Mouse (Mus musculus): ENCODE data around the gene Atp8b3. TPM values are rescaled to one million over a fixed set of nuclear protein-coding genes. Genes with fewer than 3 reads are reported as not detected.

The Atp8b3 gene
- under 1 TPM; 0.18 to 0.22 TPM for total RNA-seq (2021)
- long read RNA-seq, partial matches to known transcripts: 0 of 1 reads
- long read RNA-seq, other reads (novel, unspliced or antisense): 1 of 1 reads

- DNase-seq (ENCODE audit: low spot score in 2 of 2): no peak
Measured at GRCm38 (mm10) chr10:80538710-80539394, at the start of gene Atp8b3. Gene Atp8b3, minus strand, starts transcription at chr10:80539124.

- DNase-seq (ENCODE audit: low spot score in 2 of 2): no peak
Measured at GRCm38 (mm10) chr10:80587305-80587657, 48.4 kb upstream of the Atp8b3 start.

GRCm38 (mm10) chr10:80586407-80587304, 47.7 kb upstream of the Atp8b3 start:
- DNase-seq (ENCODE audit: low spot score in 2 of 2): no peak

- no peak for DNase-seq (ENCODE audit: low spot score in 2 of 2)
Measured at GRCm38 (mm10) chr10:80585581-80585980, 46.7 kb upstream of the Atp8b3 start.

GRCm38 (mm10) chr10:80584642-80585552, 46.0 kb upstream of the Atp8b3 start:
- DNase-seq (ENCODE audit: low spot score in 2 of 2): no peak

GRCm38 (mm10) chr10:80584045-80584488, 45.1 kb upstream of the Atp8b3 start:
- no peak for DNase-seq (ENCODE audit: low spot score in 2 of 2)

- DNase-seq (ENCODE audit: low spot score in 2 of 2): no peak
Measured at GRCm38 (mm10) chr10:80583047-80583446, 44.1 kb upstream of the Atp8b3 start.

GRCm38 (mm10) chr10:80578911-80579310, 40.0 kb upstream of the Atp8b3 start:
- peak in 1 of 2 experiments; percentile 65 for DNase-seq (ENCODE audit: low spot score in 2 of 2)

- peak in 1 of 2 experiments; percentile 74 for DNase-seq (ENCODE audit: low spot score in 2 of 2)
Measured at GRCm38 (mm10) chr10:80578131-80578750, 39.3 kb upstream of the Atp8b3 start.

- DNase-seq (ENCODE audit: low spot score in 2 of 2): peak; percentile 95 to 97
Measured at GRCm38 (mm10) chr10:80577195-80578130, 38.5 kb upstream of the Atp8b3 start, which contains the start of gene Klf16. Gene Klf16, minus strand, starts transcription at chr10:80577321.

GRCm38 (mm10) chr10:80576351-80577194, 37.6 kb upstream of the Atp8b3 start:
- DNase-seq (ENCODE audit: low spot score in 2 of 2): peak in 1 of 2 experiments; percentile 66

GRCm38 (mm10) chr10:80575925-80576324, 37.0 kb upstream of the Atp8b3 start:
- DNase-seq (ENCODE audit: low spot score in 2 of 2): no peak

GRCm38 (mm10) chr10:80574896-80575295, 36.0 kb upstream of the Atp8b3 start:
- DNase-seq (ENCODE audit: low spot score in 2 of 2): no peak

- DNase-seq (ENCODE audit: low spot score in 2 of 2): peak in 1 of 2 experiments; percentile 76
Measured at GRCm38 (mm10) chr10:80573944-80574343, 35.0 kb upstream of the Atp8b3 start.

- no peak for DNase-seq (ENCODE audit: low spot score in 2 of 2)
Measured at GRCm38 (mm10) chr10:80572477-80572876, 33.6 kb upstream of the Atp8b3 start.

GRCm38 (mm10) chr10:80570871-80571836, 32.2 kb upstream of the Atp8b3 start:
- DNase-seq (ENCODE audit: low spot score in 2 of 2): no peak

GRCm38 (mm10) chr10:80570419-80570818, 31.5 kb upstream of the Atp8b3 start:
- no peak for DNase-seq (ENCODE audit: low spot score in 2 of 2)
